Comparison of ENCODE assay signal across 8 mouse cellular contexts in the genomic region with DNA sequence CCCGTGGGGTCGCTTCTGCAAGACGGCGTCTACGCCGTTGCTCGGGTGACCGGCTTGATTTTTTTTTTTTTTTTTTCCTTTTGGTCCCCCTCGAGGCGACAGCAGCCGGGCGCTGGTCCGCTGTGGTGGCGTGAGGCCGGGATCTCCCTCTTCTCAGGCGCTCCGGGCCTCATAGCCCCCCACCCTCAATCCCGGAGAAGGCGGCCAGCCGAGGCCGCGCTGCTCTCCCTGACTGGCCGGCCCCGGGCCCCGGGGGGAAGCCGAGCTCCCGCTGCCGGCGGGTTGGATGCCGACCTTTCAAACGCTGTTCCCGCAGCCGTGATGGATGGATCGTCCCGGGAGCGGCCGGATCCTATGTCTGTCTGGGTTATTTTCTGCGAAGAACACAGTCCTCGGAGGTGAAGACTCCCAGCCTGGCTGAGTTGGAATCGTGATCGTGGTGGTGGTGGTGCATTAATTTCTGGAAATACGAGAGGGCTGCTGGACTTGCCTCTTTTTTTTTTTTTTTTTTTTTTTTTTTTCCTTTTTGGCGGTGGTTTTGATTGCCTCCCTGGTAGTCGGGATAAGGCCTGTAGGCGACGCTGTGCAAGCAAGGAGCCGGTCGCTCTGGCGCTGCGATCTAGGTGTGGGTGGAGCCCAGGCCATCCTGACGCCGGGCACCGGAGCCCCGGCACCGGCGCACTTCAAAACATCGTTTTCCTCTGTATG. TPM values are rescaled to one million over a fixed set of nuclear protein-coding genes. Genes with fewer than 3 reads are reported as not detected.
A peak's percentile ranks its signal among the peaks of the same experiment; 100 is the strongest.
DNase-seq lines count a peak whose midpoint lies in the region; ATAC-seq and TF ChIP-seq lines count a peak whose summit lies in the region.

No protein-coding gene starts in this region.

- H3K9me3 ChIP-seq in heart, embryonic 11.5 days (replicated peaks; ENCODE audit: control insufficient read depth, low read length), result no peaks in the 10 kb centered on the region
- H3K9me3 ChIP-seq in kidney, embryonic 16.5 days (ENCODE audit: low read length), result no peaks in the 10 kb centered on the region
- H3K9me3 ChIP-seq in liver, embryonic 12.5 days (replicated peaks), result no peaks in the 10 kb centered on the region

- H3K9ac ChIP-seq in heart, embryonic 11.5 days (ENCODE audit: low read depth, low read length), result peak overlapping the region; percentile 98
- peak overlapping the region; percentile 99 for H3K9ac ChIP-seq in kidney, embryonic 16.5 days (replicated peaks; ENCODE audit: low read length)
- peak overlapping the region; percentile 99 for H3K9ac ChIP-seq in liver, embryonic 12.5 days

- peaks cover 2% of the 10 kb centered on the region; the same call in 1 of the 2 replicates for H3K4me1 ChIP-seq in heart, embryonic 11.5 days (ENCODE audit: control insufficient read depth, insufficient read depth, low read length)
- peaks cover 14% of the 10 kb centered on the region for H3K4me1 ChIP-seq in kidney, embryonic 16.5 days (ENCODE audit: insufficient read depth, low read length)
- H3K4me1 ChIP-seq in liver, embryonic 12.5 days, result peaks cover 33% of the 10 kb centered on the region

- TF ChIP-seq POLR2A in brain, embryonic 14.5 days (IDR thresholded peaks at IDR 0.05; ENCODE audit: borderline replicate concordance, extremely low read depth, insufficient read depth, insufficient read length, poor library complexity, severe bottlenecking), result no peak

- peak; percentile 84 for ATAC-seq in erythroblast, adult 5-6 weeks (replicated peaks; ENCODE audit: low FRiP score, poor library complexity, severe bottlenecking)
- ATAC-seq in heart, embryonic 11.5 days (replicated peaks; ENCODE audit: insufficient number of reproducible peaks, low FRiP score, low TSS enrichment), result peak; percentile 80
- ATAC-seq in kidney, embryonic 16.5 days (ENCODE audit: low FRiP score, low TSS enrichment), result peak; percentile 69
- peak; percentile 77 for ATAC-seq in liver, embryonic 12.5 days

- under 1% methylated on average over 49 of the region's 57 CpGs for WGBS in heart, embryonic 11.5 days (ENCODE audit: insufficient replicate concordance)
- WGBS in kidney, embryonic 16.5 days, result under 1% methylated on average over 54 of the region's 57 CpGs
- under 1% methylated on average over 52 of the region's 57 CpGs for WGBS in liver, embryonic 12.5 days (ENCODE audit: insufficient replicate concordance)

- no peaks in the 10 kb centered on the region for H3K36me3 ChIP-seq in heart, embryonic 11.5 days (ENCODE audit: control insufficient read depth, insufficient read depth, low read length)
- no peaks in the 10 kb centered on the region for H3K36me3 ChIP-seq in kidney, embryonic 16.5 days (ENCODE audit: insufficient read depth, low read length)
- no peaks in the 10 kb centered on the region for H3K36me3 ChIP-seq in liver, embryonic 12.5 days
- no peaks in the 10 kb centered on the region for H3K36me3 ChIP-seq in splenic B cell, adult 2 months (ENCODE audit: control insufficient read depth, insufficient read depth, low read length, poor library complexity, severe bottlenecking)

- peak; percentile 76 for TF ChIP-seq CTCF in brain, embryonic 14.5 days (IDR thresholded peaks at IDR 0.05; ENCODE audit: borderline replicate concordance, extremely low read depth, insufficient read depth, insufficient read length)

- peak; percentile 93 for DNase-seq in CD4-positive, CD25-positive, alpha-beta regulatory T cell, adult 2 months (ENCODE audit: low read depth, low spot score)
- peak; percentile 95 for DNase-seq in brain, embryonic 14.5 days (ENCODE audit: low read depth)
- peak; percentile 90 for DNase-seq in naive thymus-derived CD4-positive, alpha-beta T cell, adult 2 months (ENCODE audit: low read depth)
- DNase-seq in splenic B cell, adult 2 months (ENCODE audit: low read depth, low spot score), result peak; percentile 89

- H3K4me2 ChIP-seq in heart, embryonic 11.5 days, result peak overlapping the region; percentile 92
- H3K4me2 ChIP-seq in kidney, embryonic 16.5 days (replicated peaks; ENCODE audit: low read depth, low read length), result peak overlapping the region; percentile 97
- peak overlapping the region; percentile 87 for H3K4me2 ChIP-seq in liver, embryonic 12.5 days

- peak overlapping the region; percentile 99 for H3K27ac ChIP-seq in heart, embryonic 11.5 days (ENCODE audit: low read depth, low read length)
- peak overlapping the region; percentile 100 for H3K27ac ChIP-seq in kidney, embryonic 16.5 days (ENCODE audit: low read length)
- peak overlapping the region; percentile 99 for H3K27ac ChIP-seq in liver, embryonic 12.5 days

- H3K27me3 ChIP-seq in heart, embryonic 11.5 days (ENCODE audit: control insufficient read depth, insufficient read depth, low read length), result no peaks in the 10 kb centered on the region
- no peaks in the 10 kb centered on the region for H3K27me3 ChIP-seq in kidney, embryonic 16.5 days (ENCODE audit: insufficient read depth, low read length)
- H3K27me3 ChIP-seq in liver, embryonic 12.5 days (replicated peaks), result no peaks in the 10 kb centered on the region
- H3K27me3 ChIP-seq in splenic B cell, adult 2 months (ENCODE audit: control insufficient read depth, insufficient read depth, low read length, poor library complexity, severe bottlenecking), result no peaks in the 10 kb centered on the region

- H3K4me3 ChIP-seq in heart, embryonic 11.5 days (ENCODE audit: low read depth, low read length), result peak overlapping the region; percentile 98
- peak overlapping the region; percentile 97 for H3K4me3 ChIP-seq in kidney, embryonic 16.5 days (ENCODE audit: low read length)
- H3K4me3 ChIP-seq in liver, embryonic 12.5 days, result peak overlapping the region; percentile 88

RNA-seq across cellular contexts. Expression of a gene that starts 0.8 kb away (rescaled TPM):
- 14.6 and 21.1 TPM in 2 replicates for polyA plus RNA-seq in brain, embryonic 14.5 days (2012; rRNA removed)
- total RNA-seq in erythroblast, adult 5-6 weeks (2015; ENCODE audit: low replicate concordance), result 40.3 and 41.7 TPM in 2 replicates
- 49.8 and 56.5 TPM in 2 replicates for total RNA-seq in erythroblast, adult 5-6 weeks (2017; ENCODE audit: low replicate concordance)
- 14.7 and 17.5 TPM in 2 replicates for polyA plus RNA-seq in heart, embryonic 11.5 days (2014; fragmentation: Nextera tagmentation; extraction: Ambion mirVana)
- polyA plus RNA-seq in kidney, embryonic 16.5 days (2015; fragmentation: Nextera tagmentation; extraction: Ambion mirVana), result 17.5 and 18.9 TPM in 2 replicates
- polyA plus RNA-seq in liver, embryonic 12.5 days (2016; fragmentation: Nextera tagmentation; extraction: Ambion mirVana), result 10.0 and 10.2 TPM in 2 replicates

Comparison
In these comparisons a context has a peak if more than half of its experiments do, and no peak if none do; other contexts are left out.
1. Peak in every context shown above with its lines: DNase-seq, ATAC-seq, H3K4me3 ChIP-seq and H3K27ac ChIP-seq.